Mouse (Mus musculus): ENCODE data around the gene Cul5.

Cul5 gene

DNA sequence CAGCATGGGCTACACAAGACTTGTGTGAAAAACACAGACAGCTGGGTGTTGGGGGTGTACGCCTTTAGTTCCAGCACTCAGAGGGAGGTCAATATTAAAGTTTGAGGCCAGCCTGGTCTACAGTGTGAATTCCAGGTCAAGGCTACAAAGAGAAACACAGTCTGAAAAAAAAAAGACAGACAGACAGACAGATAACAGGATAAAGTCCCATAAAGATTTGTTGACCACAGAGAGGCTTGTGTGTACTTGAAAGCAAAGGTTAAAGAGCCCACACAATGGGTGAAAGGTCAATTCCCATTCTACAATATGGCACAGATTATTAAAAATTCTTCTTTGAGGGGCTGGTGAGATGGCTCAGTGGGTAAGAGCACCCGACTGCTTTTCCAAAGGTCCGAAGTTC lies 62.6 kb downstream of the Cul5 start:
- no peak for DNase-seq

DNA sequence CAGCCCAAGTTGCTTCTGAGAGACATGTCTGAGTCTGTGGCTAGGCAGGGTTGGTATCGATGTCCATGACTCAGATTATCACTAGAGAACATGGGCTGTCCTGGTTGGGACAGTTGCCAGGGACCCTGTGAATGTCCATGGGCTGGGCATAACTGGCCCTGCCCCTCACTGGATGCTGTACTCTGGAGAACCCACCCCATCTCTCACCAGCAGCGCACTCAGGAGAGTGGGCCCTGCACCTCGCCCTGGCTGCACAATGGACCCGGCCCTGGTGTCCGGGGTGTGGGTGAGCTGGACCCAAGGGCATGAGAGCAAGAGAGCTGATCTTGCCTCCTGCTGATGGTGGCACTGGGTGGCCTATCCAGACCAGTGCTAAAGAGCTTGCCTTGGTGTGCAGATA lies 64.9 kb downstream of the Cul5 start:
- DNase-seq: no peak

DNA sequence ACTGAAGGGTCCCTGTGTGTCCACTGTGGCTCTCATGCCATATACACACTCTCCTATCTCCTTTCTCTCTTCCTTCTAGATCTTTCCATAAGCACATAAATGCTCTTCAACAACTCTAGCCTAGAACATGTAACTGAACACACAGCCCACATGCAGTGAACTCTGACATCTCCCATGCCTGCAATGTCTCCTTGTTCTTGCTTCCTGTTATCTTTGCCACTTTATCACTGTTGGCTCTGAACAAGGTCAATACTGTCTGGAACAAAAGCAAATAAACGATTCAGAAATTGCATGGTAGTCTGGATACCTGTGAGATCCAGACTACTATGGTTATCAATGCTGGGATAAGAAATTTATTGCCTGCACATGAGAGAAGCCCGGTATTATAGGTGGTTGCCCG lies 66.0 kb downstream of the Cul5 start:
- DNase-seq: no peak

DNA sequence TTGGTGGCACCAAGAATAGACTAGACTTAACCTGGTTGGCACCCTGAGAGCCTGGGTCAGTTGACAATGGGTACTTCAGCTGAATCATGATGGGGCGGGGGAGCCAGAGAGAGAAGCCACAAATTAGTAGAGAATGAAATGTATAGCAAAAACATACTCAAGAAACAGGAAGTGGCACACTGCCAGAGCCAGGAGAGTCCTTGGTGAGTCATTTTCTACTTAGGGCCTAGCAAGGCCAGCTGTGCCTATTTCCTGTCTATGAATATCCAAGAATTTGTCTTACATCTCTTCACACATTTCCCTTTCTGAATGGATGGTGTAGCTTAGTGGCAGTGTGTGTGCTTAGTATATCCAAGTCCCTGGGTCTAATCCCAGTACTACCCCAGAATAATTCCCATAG lies 66.4 kb downstream of the Cul5 start:
- DNase-seq: peak; percentile 61

DNA sequence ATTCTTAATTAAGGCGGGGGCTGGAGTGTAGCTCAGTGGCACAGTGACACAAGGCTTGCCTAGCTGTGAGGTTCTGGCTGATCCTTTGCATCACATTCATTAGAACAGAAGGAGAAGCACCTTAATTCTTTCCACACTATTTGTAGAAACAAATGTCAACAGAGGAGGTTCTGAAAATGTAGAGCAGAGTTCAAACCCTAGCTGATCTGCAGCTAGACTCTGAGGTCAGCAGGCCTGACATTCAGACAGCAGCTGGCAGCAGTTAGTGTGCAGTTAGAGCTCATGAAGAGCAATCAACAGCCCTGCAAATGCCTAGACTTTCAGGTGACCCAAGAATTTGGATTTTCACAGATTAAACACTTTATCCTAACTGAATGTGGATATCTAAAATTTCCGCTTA lies 68.3 kb downstream of the Cul5 start:
- DNase-seq: peak; percentile 5

DNA sequence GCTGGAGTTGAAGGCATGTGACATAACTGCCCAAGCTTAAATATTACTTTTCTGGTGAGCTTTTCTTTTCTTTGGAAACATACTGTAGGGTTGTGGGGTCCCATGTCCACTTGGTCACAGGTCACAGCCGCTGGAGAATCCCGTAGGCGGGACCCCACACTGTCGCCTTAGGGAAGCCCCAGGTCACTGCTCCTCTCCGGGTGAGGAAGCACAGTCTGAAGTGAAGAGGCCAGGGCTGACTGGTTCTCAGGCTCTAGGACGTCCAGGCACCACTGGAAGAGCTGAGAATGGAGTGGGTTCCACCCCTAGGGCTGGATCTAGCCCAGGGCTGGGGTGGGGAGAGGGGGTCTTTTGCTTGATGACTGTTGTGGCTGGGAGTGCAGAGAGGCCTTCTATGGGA lies 71.2 kb downstream of the Cul5 start:
- DNase-seq: no peak

DNA sequence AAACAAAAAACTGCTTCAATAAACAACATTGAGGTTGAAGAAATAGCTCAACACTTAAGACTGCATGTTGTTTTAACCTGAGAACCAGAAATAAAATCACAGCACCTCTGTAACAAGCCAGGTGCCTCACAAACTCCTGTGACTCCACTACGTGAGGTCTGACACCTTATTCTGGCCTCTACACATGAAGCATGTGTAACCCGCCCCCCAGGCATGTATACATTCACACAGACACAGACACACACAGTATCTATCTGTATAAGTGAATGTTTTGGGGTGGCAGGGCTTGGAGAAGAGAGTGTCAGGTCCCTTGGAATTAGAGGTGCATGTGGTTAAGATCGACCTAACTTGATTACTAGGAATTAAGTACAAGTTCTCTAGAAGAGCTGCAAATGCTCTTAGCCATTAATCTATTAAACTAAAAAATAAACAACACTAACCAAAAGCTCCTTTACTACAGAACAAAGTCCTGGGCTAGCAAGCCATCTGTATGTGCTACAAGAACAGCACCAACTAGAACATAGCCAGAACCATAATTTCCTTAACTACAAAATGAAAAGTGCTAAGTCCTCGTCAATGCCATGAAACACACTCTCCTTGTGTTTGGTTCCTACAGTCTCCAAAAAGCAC lies 72.7 kb downstream of the Cul5 start:
- no peak for DNase-seq

DNA sequence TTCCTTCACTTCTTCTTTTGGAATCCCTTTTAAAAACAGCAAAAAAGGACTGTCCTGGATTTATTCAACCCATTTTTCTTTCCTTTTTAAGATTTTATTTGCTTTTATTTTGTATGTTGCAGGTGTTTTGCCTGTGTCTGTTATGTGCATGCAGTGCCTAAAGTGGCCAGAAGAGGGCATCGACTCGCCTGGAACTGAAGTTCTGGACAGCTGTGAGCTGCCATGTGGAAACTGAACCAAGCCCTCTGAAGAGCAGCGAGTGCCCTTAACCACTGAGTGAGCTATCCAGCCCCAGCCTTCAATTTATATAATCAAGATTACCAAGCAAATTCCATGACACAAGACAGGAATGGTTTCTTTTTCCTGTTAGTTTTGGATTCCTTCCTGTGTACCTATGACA lies 75.0 kb downstream of the Cul5 start:
- peak; percentile 88 for DNase-seq

DNA sequence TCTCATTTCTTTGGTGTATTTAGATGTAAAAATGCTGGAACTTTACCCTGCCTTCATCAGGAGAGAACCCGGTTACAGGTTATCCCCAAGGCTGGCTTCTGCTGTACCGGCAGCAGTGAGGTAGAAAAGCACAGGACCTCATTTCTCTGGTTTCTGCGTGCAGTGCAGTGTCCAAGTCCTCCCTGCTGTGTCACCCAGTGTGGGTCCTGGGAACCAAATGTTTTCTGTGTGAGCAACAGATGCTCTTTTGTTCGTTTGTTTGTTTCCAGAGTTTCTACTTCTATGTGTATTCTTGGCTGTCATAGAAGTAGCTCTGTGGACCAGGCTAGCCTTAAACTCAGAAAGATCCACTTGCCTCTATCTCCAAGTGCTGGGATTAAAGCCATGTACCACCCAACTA lies 87.9 kb downstream of the Cul5 start:
- no peak for DNase-seq

DNA sequence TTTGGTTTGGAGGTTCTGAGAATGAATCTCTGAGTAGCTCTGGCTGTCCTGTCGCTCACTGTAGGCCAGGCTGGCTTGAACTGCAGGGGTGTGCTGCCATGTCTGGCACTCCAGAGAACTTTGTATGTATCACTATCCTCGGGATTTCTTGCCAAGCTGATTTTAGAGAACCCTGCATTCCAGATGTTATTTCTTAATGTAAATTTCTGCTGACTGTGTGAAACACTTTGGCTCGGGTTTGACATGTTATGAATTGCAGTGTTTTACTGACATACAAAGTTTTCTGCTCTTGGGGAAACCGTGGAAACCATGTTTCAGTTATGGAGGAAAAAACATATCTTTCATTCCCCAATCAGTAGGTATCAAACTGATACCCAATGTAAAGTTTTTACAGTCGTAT lies 94.1 kb downstream of the Cul5 start:
- DNase-seq: no peak

DNA sequence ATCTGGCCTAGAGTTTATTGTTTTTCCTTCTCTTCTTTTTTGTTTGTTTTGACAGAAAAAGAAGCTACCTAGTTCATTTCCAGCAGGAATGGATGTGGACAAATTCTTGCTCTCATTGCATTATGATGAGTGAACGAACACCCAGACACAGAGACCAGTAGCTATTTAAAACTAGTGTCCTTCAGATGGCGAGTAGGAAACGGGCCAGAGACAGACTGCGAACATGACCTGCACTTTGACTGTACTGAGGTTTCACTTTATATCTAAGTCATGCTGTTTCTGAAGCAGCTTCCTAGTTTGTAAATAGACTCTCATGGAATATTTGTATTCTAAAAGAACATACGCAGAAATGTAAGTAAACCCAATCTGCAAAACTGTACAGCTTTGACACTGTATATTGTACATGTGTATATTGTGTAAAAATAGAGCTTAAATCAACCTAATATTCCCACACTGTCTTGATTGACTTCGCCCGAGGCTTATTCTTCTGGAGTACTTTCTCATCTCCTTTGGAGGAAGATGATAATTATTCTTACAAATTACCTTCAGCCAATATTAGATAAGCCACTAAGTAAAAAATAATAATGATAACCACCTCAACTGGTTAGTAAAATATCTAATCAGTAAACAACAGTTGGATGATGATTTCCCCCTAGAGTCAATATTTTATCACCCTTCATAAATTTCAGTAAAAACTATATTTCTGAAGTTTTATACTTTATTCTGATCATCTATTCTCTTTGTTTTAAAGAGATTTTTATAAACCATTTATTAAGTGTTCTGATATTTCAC lies 97.1 kb downstream of the Cul5 start:
- no peak for DNase-seq

DNA sequence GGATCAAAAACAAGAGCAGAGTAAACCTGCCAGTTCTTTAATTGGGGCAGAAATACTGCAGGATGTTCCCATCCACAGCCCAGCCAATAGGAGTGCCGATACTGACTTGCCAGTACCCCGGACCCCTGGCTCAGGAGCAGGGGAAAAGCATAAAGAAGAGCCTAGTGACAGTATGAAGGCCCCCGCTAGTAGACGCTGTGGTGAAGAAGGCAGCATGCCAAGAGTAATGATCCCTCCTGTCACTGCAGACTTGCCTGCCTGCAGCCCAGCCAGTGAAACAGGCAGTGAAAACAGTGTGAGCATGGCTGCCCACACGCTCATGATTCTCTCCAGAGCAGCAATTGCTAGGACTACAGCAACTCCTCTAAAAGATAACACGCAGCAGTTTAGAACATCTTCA lies 99.2 kb downstream of the Cul5 start:
- no peak for DNase-seq
